Mouse (Mus musculus) cerebellum, adult 11-12 months (tissue): ENCODE measurements around the gene Nlrp6.
A peak's percentile ranks its signal among the peaks of the same experiment; 100 is the strongest.
"Not testable (repeated sequence)": the region's sequence is repeated elsewhere in the genome, so short reads cannot be mapped to it uniquely, and the experiment has no call there.

Source experiments
- DNase-seq: peaks from one replicate; pipeline ENCODE4 v3.0.0; 2022

The Nlrp6 gene

DNA sequence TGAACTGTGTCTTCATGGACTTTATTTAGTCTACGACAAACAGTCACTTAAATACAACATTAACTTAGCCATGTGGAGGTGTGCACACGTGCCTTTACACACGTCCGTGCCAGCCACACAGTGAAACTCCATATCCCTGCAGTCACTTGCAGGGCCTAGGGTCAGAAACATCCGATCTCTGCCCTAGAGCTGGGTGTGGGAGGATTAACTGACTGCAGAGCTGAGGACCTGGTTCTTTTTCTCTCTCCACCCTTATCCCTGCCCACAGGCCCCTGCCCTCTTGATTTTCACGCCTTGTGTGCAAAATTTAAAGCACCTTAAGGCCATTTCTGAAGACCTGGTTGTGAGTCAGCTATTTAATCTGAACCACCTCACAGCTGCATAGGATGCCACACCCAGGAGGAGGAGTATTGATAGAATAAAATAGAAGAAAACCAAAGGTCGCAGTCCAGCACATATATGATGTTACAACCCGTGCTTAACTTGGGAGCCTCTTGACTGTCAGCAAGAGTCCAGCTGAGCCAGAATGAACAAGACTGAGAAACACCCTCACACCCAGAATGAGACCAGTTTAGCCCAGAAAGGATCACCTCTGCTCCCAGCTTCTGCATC is at the start of gene Nlrp6:
Gene Nlrp6 (plus strand): TSS at position 485 of the 612 bp plus-strand sequence.
- no peak for DNase-seq

DNA sequence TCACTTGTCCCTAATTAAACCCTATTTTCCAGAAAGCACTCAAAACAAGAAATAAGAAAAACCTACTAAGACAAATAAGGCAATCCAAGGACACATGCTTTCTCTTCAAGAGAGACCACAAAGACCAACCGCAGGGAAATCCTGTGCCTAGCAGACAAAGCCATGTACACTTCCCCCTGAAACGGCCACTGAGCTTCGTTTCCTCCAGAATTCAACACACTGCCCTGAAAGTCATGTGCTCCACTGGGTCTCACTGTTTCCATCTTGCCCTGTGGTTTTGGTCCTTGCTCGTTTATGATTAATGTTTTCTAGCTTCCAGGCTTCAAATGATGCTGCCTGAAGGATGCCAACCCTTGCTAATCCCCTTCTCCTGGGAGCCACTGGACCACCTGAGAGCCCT is 46.5 kb upstream of the Nlrp6 start:
- no peak for DNase-seq

DNA sequence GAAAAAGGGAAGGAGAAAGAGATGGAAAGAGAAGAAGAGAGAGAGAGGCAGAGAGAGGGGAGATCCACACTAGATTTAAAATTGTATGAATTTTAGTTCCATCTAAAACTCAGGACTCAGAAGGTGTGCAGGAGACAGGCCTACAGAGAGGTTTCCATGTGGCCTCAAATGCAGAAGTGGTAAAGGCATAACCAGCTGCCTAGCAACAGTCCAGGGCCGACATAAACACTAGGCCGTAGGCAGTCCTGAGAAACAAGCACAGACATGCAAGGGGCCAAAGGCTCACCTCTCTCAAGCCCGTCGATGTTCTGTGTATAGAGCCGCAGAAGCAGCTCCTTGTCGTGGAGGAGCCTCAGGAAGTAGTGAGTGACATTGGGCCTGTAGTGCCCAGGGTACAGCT is 43.3 kb upstream of the Nlrp6 start:
- no peak for DNase-seq

DNA sequence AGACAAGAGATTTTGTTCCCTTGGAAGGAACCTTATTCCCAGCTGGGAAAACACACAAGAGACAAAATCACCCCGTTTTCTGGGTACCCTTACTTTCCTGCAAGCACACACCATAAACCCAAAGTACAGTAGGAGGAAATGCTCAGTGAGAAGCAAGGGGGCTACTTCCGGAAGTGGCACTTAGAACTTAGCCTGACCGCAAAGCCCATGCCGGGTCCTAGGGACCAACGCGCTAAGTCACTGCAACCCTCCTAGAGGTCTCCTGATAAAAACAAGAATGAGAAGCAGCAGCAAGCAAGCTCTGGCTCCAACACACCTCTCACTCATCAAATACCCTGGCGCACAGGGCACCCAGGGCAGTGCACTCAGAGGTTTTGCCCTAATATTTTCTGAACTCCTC is 41.3 kb upstream of the Nlrp6 start:
- DNase-seq: no peak

DNA sequence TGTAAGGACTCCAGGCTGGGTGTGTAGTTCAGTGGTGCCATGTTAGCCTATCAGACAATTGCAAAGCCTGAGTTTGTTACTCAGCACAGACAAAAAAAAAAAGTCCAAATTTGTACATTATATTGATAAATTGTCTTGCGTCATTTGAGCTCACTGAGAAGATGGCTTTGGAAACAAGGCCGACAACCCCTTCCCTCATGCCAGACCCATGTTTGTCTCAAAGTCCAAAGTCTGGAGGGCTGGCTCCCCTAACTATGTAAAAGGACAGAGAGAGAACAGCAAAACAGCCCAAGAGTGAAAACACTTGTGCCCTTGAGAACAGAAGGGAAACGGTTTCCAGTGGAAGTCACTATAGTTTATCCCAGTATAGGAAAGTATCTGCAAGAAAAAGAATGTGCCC is 40.3 kb upstream of the Nlrp6 start:
- DNase-seq: no peak

DNA sequence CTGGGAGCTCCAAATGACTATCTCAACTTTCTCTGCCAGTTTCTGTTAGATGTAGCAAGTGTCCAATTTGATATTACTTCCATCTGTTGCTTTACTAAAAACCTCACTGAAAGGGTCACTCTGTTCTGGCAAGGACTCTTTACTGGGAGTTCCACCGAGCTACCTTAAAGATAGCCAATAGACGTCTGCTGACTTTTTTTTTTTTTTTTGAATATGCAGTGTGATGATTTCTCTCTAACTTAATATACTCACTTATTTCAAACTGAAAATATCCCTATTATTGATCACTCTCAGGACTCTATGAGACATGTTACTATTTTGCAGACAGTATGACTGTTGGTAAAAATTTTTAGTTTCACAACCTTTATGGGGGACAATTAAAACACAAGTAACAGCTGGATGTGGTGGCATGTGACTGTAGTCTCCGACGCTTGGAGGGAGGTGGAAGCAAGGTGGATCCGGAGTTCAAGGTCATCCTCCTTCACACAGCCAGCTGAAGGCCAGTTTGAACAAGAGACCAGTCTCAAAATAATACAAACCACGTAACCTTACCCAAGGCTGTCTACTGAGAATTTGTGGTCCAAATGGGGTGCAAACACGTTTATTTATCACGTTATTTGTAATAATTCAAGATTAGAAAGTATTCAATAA is 39.7 kb upstream of the Nlrp6 start:
- DNase-seq: no peak

DNA sequence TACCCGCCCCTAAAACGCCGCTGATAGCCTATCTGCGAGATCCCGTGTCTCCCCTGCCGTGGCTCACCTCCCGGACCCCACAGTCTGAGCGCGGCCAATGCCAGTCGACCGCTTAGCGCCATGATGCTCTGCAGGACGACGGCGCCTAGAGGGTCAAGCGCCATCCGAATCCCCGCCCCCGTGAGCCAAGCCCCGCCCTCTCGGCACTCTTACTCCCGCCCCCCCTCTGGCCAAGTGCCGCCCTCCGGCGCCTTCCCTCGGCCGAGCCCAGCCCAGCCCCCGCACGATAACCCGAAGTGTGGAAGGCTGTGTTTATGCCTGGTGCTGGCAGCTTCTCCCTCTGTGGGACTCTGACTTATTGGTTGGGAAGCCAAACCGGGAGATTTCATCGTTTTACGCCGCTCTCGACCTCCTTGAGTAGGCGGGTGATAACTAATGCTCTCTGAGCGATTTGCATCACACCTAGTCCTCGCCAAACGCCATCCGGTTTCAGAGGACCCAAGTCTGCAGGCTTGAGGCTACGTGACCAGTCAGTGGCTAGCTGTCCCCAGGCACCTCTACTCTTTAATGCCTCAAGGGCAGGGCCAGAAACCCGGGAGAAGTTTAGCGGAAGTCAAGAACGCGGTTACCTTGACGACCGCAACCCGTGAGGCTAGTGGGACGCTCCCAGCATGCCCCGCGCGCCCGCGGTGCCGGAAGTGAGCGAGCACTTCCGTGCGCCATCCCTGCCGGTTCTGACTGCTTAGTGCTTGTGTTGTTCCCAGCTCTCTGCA is 38.8 kb upstream of the Nlrp6 start, which contains the start of the genes Psmd13 and Sirt3:
Gene Psmd13 (plus strand): TSS at position 273 of the 773 bp plus-strand sequence.
Gene Sirt3 (minus strand): TSS at position 614 of the 773 bp plus-strand sequence.
- DNase-seq: peak; percentile 90

DNA sequence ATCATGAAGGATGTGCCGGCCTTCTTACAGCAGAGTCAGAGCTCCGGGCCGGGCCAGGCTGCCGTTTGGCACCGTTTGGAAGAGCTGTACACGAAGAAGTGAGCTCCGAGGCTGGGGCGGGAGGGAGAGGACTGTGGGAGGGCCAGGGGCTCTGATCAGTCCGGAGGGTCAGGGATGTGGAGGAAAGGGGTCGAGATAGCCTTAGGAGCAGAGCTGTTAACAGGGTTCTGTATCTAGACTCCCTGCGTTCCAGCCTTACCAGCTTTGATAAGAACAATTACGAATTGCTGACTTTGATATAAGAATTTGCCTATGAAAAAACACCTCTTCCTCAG is 38.3 kb upstream of the Nlrp6 start:
- DNase-seq: no peak

DNA sequence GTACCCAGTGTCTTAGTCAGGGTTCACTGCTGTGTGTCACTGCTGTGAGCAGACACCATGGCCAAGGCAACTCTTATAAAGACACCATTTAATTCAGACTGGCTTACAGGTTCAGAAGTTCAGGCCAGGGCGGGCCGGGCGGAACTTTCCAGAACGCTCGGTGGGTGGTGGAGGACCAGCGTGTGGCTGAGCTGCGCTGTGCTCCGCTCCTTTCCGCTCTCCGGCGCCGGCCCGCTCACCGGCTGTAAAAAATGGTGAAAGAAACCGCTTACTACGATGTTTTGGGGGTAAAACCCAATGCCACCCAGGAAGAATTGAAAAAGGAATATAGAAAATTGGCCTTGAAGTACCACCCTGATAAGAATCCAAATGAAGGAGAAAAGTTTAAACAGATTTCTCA is 30.1 kb upstream of the Nlrp6 start:
- DNase-seq: not testable (repeated sequence)

DNA sequence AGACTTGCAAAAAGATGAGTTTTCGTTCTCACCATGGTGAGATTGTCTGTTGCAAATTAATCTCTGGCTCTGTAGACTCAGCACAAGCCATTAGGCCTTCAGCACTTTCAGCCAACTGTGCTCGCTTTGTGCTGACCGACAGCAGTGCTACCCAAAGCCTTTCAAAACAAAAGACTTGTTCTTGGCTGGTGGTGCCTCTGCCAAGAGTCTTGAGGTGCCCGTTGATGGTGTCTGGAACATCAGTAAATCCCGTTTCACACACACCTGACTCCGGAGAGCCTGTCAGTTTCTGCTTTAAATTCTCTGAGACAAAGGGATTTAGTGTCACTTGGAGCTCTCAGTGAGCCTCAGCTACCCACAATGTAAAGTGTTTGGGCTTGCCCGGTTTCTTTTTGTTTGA is 26.7 kb upstream of the Nlrp6 start:
- no peak for DNase-seq

DNA sequence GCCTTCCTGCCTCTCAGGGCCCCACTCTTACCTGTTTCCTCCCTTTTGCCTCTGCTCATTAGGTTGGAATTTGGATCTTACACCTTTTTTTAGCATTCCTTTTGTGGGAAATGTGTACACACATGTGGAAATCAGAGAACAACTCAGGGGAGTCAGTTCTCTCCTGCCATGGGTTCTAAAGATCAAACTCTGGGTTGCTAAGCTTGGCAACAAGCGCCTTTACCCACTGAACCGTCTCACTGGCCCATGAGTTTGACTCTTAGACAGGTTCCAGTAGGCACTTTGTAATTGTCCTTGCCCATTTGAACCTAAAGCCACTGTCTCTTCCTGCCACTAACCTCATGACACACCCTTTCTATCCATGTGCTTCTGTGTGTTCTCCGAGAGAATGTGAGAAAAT is 26.1 kb upstream of the Nlrp6 start:
- DNase-seq: no peak

DNA sequence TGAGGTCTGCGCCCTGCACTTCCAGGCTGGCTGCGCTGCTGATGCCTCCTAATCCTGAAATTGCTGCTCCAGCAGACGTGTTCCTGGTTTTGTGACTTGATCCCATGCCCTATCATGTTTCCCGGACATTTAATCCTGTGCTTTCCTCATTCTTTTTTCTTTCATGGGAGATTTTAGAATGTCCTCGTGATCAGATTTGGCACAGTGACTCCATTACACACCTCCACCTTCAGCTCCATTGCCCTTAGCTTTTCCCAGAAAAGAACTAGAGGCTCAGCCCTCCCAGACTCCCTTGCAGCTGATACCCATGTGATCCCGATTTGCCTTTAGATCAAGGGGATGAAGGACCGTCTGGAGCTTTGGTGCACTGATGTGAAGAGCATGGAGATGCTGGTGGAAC is 22.8 kb upstream of the Nlrp6 start:
- DNase-seq: no peak

DNA sequence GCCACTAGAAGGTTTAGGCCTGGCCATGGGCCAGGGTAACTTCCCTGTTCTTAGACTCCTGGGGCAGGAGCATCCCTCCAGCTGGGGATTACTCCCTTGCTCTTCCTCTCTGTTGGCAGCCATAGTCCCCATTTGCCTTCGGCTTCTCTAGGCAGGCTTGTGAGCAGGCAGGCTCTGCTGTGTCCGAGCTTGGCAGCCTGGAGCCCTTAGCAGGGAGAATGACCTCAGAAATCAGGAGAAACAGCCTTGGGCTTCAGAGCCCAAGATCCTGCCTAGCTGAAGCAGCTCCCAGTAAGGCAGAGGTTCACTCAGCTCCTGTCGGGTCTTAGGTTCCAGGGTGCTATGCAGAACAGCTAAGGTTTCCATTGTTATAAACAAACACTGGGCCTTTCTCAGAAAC is 21.6 kb upstream of the Nlrp6 start:
- no peak for DNase-seq

DNA sequence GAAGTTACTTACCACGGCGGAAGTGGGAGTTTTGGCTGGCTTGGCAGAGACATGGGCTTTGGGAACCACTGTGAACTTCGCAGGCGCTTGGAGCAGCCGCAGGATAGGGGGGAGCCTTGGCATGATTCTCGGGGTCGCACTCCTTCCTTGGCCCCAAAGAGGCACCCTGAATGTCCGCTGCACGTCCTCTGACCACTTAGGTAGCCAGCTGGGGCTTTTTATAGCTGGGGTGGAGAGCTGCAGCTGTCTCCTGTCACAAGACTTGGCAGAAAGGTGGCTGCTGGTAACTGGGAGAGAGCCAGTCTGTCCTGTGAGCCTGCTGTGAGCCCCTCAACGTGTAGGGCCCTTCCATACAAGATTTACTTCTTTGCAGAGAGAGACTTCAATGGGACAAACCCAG is 20.5 kb upstream of the Nlrp6 start, which contains the start of gene Cox8b:
Gene Cox8b (minus strand): TSS at position 227 of the 400 bp plus-strand sequence.
- no peak for DNase-seq

DNA sequence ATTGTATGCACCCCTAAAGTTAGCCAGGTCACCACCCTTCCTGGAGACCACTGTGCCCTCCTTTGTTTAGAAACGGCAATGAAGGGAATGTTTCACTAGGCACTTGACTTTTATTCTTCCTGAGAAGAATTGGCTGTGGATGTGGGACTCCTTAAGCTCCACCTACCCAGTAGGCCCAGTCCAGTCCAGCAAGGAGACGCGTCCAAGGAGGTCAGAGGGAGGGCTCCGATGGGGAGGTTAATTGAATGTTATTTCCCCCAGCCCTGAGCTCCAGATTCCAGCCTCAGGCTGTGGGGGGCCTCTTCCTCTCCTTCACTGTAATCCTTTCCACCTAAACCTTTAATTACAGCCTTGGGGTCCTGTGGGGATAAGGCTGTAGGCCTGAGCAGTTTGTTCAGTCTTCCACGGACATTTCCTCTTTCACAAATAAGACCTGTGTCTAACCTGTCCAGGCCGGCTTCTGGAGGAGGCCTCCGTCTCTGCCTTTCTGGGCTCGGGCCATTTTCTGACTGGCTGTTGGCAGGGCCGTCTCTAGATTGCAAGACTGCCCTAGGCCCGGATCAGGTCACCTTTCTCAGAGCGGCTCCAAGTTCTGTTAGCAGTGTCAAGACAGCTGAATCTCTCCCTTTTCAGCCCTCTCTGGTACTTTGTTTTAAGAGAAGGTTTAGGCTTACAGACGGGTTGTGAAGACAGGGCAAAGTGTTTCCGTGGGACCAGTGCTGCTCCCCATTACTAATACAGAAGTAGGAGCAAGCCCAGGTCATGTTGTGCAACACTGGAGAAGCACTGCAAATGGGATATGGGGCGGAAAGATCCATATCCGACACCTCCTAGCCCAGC is 18.4 kb upstream of the Nlrp6 start:
- DNase-seq: no peak

DNA sequence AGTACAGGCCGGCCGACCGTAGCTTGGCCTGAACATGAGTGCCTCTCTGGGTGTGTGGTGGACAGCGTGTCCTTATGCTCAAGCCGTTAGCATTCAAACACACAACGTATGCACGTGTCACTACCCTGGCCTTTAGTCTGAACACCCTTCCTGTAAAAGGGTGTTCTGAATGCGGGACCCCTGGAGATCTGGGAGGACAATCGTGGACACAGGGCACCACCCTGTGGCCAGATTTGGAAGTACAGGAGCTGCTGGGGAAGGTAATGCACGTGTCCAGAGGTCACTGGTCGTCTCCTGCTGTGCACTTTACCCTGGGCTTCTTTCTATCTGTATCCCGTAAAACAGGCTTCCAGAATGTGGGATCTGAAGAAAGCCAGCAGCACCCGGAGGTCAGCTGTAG is 17.5 kb upstream of the Nlrp6 start:
- peak; percentile 57 for DNase-seq

DNA sequence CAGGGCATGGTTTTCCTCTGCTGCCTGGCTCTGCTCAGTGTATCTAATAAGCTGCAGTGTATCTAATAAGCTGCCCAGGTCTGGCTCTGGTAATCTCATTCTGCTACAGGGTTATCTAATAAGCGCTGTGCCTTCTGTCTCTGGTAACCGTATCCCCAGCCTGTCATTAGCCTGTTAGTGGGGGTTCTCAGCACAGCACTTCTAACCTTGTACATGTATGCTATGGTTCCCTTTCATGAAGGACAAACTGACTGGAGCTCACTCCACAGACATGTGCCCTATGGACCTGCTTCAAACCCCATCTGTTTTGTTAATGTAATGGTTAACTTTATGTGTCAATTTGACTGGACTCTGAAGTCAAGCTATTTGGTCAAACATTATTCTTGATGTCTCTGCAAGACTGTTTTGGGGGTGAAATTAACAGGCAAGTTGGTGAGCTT is 15.0 kb upstream of the Nlrp6 start:
- DNase-seq: no peak

DNA sequence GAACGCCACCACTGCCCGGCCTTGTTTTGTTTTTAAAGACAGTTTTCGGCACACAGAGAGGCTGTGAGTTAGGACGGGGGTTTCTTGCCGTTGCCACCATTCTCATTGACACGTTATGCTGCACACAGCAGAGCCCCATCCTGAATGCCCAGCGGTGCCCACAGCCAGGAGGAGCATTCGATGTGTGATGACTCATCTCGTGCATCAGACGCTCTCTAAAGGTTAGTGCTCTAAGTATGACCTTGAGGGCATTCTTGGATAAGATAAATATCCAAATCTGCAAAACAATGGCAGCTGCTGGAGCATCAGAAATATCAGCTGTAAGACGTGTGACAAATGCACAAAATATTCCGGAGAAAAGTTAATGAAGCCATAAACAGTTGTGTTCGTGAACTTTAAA is 13.6 kb upstream of the Nlrp6 start:
- DNase-seq: no peak

DNA sequence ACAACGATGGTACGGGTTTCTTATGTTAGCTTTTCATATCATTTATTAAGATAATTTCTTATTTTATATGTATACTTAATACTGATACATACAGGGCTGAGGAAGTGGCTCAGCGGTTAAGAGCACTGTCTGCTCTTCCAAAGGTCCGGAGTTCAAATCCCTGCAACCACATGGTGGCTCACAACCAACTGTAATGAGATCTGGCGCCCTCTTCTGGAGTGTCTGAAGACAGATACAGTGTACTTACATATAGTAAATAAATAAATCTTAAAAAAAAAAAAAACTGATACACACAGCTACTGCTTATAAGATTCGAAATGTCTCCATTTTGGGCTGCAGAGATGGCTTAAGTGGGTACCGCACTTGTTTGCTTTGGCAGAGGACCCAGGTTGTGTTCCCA is 13.0 kb upstream of the Nlrp6 start:
- DNase-seq: no peak

DNA sequence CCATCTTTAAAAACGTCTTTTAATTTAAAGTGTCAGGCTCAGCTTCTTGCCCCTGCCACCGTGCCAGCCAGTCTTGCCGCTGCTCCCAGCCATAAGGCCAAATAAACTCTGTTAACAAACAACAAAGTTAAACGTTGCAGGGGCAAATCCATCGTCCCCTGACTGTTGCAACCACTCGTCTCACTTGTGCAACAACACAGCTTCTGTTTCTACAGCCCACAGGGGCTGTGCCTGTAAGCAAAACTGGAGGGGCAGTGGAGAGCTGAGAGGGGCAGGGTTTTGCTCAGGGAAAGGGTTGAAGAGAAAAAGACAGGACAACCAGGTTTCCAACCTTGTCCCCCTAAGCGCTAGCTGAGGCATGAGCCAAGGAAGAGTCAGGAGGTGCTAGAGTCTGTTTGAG is 12.5 kb upstream of the Nlrp6 start:
- DNase-seq: no peak

DNA sequence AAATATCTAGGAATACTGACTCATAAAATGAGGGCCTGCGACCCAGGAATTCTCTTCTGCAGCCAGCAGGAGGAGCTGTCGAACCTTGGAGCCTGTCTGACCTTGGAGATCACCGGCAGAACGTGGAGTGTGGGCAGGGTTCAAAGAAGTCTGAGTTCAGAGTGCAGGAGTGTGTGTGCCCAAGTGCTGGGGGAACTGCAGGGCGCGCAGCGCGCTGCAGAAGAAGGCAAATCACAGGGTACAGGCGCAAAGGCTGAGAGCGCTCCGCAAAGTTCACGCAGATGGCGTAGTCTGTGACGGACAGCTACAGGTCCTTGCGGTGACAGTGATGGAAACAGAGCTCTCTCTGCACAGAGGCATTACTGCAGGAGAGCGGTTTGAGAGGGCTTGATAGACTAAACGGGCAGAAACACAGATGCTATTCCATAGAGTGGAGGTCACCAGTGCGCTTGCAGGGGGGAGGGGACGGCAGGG is 12.0 kb upstream of the Nlrp6 start:
- peak; percentile 48 for DNase-seq

DNA sequence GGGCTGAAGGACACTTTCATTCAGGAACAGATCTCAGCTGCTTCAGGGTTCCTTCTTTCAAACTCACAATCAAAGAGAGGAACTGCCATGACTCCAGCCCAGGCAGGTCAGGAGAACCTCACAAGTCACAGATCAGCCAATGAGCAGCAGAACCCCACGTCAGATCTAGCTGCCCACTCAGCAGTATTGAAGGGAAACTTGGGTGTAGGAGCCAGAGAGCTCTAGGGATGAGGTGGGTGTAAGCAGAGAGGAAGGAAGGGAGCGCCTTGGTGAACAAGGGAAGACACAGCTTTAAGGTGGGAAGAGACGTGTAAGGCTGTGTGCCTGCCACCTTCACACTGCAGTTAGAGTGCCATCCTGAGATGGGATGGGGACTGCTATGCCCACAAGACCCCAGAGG is 8.4 kb upstream of the Nlrp6 start:
- DNase-seq: no peak

DNA sequence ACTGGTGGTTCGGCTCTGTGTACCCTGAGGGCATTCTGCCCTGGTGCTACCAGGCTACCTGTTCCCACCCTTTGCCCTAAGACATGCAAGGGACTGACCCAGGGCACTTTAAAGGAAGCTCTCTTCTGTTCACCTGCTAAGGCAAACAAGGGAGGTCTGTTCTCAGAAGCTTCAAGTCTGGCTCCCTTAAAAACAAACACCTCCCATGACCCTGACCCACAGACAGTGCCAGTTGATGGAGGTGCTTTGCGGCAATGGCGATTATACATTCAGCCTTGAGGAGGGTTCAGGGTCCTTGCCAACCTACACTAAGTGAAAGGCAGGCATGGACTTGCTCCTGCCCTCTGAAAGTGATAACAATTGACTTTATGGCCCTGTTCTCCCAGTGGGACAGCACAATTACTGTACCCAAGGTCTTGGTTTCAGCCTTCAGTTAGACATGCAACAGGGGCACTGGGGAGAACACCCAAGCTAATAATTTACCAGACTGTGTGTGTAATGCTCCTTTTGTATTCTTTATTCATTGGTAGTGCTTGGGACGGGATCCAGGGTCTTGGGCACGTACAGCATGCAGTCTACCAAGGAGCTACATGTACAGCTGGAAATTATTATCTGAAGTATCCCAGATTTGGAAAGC is 7.7 kb upstream of the Nlrp6 start:
- no peak for DNase-seq
